Mouse (Mus musculus) inflammation-experienced regulatory T-cells, adult 6 months (primary cell): ENCODE results near the gene U2surp. TPM values are rescaled to one million over a fixed set of nuclear protein-coding genes. Genes with fewer than 3 reads are reported as not detected.
A peak's percentile ranks its signal among the peaks of the same experiment; 100 is the strongest.

ENCODE experiments used
- ATAC-seq: one replicate; pipeline ENCODE4 v1.8.0; 2017
- polyA plus RNA-seq, 3 experiments: library from polyadenylated mRNA; unstranded; fragments of 100-300 nt; shearing (Covaris generic); gene quantifications; one replicate each; pipeline ENCODE4 v1.2.1; 2017

The U2surp gene
- polyA plus RNA-seq, 3 experiments from 2014 or later: 196 to 252 (median 205) TPM

DNA sequence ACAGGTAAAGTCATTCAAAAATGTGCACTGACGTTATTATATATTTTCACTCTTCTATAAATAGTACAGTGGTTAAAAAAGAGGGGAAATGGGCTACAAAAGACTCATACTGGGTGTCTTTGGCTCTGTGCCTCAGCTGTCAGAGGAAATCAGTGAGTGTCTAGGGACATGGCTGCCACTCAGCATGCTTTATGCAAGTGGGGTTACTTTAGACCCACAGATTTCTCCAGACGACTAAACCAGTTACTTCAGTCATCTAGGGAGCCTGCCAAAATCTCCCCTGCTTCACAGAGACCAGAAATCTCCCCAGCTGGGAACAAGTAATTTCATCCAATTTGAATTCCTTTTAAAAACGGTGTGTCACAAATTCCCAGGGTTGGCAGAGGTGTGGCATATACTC, 59.9 kb downstream of the U2surp start:
- no peak for ATAC-seq

DNA sequence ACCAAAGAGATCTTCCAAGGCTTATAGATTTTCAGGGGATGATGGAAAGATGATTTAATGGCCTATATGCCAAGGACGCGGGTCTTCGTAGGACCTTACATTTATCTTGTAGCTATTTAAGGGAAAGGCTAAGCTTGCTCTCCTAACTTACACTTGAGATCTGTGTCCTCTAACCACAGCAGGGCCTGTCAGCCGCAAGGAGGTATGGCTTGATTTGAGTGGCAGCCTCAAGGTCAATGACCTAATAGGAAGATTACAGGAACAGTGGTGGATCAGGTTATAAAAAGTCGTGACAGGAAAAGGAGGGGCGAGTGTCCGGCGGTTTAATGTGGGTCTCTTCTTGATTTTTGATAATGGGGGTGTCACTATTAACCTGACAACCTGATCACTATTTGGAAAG, 61.2 kb downstream of the U2surp start:
- ATAC-seq: no peak

DNA sequence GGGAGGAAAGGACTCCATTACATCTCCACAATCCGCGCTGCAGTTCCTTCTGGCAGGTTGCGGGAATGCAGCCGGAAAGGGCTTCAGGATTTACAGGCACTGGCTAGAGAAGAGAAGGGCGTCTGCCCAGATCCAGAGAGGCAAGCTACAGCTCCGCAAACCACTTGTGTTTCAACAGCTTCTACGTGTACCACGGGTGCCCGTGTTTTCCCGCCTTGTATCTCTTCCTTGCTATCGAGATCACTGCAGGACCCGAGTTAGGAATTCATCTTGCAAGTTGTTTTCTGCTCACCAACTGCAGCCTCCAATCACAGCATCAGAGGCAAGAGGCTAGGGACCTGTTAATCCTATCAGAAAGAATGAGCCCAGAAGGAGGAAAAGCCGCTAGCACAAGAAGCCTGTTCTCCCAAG, 69.5 kb downstream of the U2surp start:
- no peak for ATAC-seq

DNA sequence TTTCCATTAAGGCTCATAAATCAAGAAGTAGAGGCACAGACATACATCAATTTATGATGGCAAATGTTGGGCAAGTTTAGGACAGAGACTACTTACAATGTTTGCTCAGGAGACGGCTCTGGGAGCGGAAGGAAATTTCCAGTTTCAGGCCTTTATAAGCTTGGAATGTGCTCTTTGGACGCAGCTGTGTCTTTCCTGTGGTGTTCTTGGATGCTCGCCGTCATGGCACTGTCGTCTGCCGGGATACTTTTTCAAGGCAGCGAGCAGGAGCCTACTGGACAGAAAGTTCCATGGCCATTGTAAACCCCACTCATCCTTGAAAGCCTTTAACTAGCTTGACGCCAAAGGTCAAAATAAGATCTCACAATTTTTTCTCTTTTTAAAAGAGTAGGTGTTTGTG, 73.9 kb downstream of the U2surp start:
- no peak for ATAC-seq

DNA sequence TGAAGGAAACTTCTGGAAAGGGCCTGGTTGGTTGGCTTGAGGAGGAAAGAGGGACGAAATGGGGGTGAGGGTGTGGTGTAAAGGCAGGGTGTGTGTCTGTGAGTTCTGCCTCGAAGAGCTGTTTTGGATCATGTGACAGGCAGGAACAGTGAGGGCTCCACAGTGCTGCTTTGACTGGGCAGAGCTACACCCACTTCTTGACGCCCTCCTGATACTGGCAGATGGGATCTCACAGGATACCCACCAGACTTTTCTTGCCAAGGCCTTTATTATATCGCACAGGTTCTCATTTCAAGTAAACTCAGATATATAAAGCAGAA, 75.5 kb downstream of the U2surp start:
- no peak for ATAC-seq

DNA sequence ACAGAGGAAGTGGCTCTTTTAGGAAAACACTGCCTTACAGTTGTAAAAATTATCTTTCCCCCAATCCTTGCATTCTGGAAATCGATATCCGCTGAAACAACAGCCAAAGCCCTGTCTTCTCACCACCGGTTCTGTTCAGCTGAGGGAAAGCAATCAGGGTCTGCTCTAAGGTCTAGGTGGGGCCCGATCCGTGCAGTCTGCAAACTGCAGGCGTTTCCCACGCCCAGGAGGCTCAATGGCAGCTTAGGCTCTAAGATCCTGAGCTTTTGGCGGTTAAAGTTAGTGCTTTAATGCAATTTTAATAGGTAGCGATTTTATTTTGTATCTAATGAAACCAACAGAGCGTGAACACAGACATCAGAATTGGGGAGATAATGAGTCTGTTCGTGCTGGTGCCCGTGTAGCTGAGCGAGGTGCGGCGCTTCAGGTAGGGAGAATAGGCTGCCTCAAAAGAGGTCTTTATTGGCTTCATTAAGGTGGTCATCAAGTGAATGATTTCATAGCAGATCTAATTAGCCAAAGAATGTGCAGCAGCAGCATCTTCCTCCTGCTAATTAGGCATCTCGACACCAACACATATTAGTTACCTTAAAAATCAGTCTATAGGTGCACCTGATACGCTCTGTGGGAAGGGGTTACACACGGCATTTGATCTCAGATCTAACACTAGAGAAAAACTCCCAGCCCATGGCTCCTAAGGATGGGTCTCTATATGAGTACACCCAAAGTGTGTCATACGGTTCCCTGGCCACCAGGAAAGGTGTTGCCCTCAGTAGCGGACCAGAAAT, 76.1 kb downstream of the U2surp start:
- no peak for ATAC-seq

DNA sequence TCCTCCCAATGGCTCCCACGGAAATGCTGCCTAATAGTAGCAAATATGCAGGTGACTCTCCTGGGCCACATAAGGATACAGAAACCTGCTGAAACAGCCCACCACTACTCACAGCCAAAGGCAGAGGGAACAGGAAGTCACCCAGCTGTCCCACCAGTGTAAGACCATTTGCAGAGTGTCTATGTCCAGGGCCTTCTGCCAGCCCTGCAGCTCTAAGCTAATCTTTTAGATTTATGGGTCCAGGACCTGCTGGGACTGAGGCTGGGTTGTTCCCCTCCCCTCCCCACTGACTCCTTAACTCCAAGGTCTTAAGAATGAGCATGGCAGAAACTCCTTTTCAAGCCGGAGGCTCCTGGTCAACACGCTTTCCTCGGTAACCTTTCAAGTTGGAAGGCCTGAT, 83.5 kb downstream of the U2surp start:
- no peak for ATAC-seq

DNA sequence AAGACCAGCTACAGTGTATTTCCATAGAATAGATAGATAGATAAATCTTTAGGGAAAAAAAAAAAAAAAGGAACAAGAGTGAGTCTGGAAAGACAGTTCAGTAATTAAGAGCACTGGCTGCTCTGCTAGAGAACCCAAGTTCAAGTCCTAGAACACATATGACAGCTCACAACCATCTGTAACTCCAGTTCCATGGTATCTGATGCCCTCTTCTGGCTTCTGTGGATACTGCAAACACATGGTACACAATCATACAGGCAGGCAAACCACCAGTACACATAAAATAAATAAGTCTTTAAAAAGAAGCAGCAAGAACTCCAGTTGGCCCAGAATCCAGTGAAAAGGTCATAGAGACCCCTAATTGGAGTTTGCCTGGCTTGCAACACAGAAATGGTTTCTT, 97.9 kb downstream of the U2surp start:
- ATAC-seq: no peak

DNA sequence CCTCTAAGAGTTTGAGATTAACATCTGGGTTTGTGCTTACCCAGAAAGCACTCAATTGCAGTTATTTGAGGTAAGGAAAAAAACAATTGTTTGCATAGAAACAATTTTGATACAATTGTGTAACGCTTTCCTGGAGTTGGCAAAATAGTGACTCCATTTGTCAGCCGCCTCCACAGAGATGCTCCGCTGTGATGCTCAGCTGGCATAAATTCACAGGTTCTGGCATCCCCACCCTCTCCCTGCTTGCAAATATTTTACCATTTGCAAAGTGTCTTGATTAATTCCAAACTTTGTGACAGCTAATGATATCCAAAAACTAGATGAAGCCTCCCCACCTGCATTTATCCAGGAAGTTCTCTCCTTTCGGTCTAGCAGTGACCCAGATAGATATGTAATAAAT, 99.7 kb downstream of the U2surp start:
- no peak for ATAC-seq

DNA sequence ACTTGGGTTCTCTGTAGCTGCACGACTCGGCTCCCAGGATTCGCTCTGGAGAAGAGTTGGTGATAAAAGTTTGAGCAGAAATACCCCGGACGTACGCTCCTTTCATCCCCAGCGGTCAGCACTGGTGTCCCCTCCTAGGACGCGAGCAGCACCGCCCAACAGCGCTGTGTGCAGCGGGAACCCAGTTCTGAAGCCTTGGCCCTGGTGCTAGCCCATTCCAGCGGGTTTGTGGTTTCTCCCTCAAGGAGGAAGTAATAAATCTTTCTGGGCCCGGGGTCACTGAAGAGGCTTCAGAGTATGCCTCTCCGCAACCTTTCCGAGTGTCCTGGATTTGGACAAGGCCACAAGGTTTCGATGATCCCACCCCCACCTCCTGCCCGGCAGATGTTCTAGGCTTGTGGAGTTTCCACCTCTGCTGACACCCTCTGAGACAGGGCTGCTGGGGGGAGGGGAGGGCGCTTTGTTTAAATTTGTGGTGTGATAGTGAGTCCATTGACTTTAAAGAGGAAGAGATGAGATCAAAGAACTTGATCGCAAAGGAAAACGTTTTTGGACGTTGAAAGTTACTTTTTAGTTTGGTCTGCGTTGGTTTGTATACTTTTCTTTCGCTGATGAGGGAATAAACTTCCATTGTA, 104.1 kb downstream of the U2surp start:
- peak; percentile 9 for ATAC-seq

Other genes with a start within 250 kb of the U2surp start
- 10 to 100 TPM in 1 of 3 experiments, 1 to 10 TPM in 2; 6.1 to 15.1 (median 7.3) TPM for gene Chst2, start 105.3 kb downstream of the U2surp start, polyA plus RNA-seq
- gene Paqr9, start 47.7 kb upstream of the U2surp start, polyA plus RNA-seq: not detected
- gene Pcolce2, start 125.6 kb upstream of the U2surp start, polyA plus RNA-seq: under 1 TPM in 2 of 3 experiments, not detected in 1; 0.16 to 0.19 TPM
- gene Trpc1, start 238.4 kb upstream of the U2surp start, polyA plus RNA-seq: under 1 TPM; 0.34 to 0.60 (median 0.38) TPM